Comparison of ENCODE assay signal across 9 mouse cellular contexts in the genomic region with DNA sequence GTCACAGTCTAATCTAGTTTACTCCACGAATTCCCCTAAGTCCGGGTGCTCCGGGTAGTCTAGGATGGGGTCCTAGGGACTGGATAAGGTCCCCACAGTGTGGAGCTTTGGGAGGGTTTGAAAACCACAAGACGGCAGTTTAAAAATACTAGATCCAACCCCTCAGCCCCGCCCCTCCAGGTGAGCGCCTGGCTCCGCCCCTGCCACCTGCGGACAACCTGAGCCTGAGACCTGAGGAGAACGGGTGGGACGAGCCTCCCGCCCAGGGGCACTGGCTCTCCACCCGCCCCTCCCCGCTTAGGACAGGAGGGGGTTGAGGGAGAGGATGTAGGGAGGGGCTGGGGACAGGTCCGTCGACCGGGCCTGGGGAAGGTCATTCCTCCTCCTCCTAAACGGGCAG. TPM values are rescaled to one million over a fixed set of nuclear protein-coding genes. Genes with fewer than 3 reads are reported as not detected.
DNase-seq lines count a peak whose midpoint lies in the region; ATAC-seq and TF ChIP-seq lines count a peak whose summit lies in the region.
"Had no signal": no experiment of that assay in that cellular context is flagged by ENCODE, and none has a peak within 500 bp of the region (broad histone marks: within the 10 kb centered on the region; RNA-seq: fewer than 3 reads in every experiment).

No protein-coding gene starts in this region.

- H3K4me1 ChIP-seq in heart, embryonic 14.5 days (ENCODE audit: control insufficient read depth in 2 of 2, insufficient read depth in 2 of 2, low read length in 2 of 2): peaks cover 3 to 7% of the 10 kb centered on the region in 2 experiments; a peak in 2 of 4 replicates
- peaks cover 6% of the 10 kb centered on the region for H3K4me1 ChIP-seq in hindbrain, embryonic 15.5 days (replicated peaks)
- peaks cover 15% of the 10 kb centered on the region for H3K4me1 ChIP-seq in limb, embryonic 13.5 days
- H3K4me1 ChIP-seq in midbrain, embryonic 16.5 days (ENCODE audit: control insufficient read depth, insufficient read depth, low read length): peaks cover 7% of the 10 kb centered on the region; the same call in 1 of the 2 replicates

- no peak overlapping the region for H3K9ac ChIP-seq in heart, embryonic 14.5 days (ENCODE audit: low read length)
- H3K9ac ChIP-seq in hindbrain, embryonic 15.5 days: no peak overlapping the region
- H3K9ac ChIP-seq in limb, embryonic 13.5 days: no peak overlapping the region
- peak overlapping the region; percentile 76; the same call in 1 of the 2 replicates for H3K9ac ChIP-seq in midbrain, embryonic 16.5 days (ENCODE audit: low read depth, low read length)
- H3K9ac ChIP-seq: liver, embryonic 14.5 days had no signal

- no peak overlapping the region for H3K27ac ChIP-seq in heart, embryonic 14.5 days (replicated peaks in 1 of 2; ENCODE audit: control insufficient read depth in 1 of 2, insufficient read depth in 1 of 2, low read depth in 2 of 2, low read length in 2 of 2)
- no peak overlapping the region for H3K27ac ChIP-seq in hindbrain, embryonic 15.5 days (replicated peaks)
- no peak overlapping the region for H3K27ac ChIP-seq in limb, embryonic 13.5 days
- no peak overlapping the region for H3K27ac ChIP-seq in midbrain, embryonic 16.5 days (ENCODE audit: low read length)
- no peak overlapping the region for H3K27ac ChIP-seq in left cerebral cortex, adult 2 months
- H3K27ac ChIP-seq: liver, embryonic 14.5 days had no signal

- H3K9me3 ChIP-seq in heart, embryonic 14.5 days (ENCODE audit: control insufficient read depth, low read length): no peaks in the 10 kb centered on the region
- H3K9me3 ChIP-seq in hindbrain, embryonic 15.5 days: no peaks in the 10 kb centered on the region
- no peaks in the 10 kb centered on the region for H3K9me3 ChIP-seq in limb, embryonic 13.5 days
- H3K9me3 ChIP-seq in midbrain, embryonic 16.5 days (replicated peaks; ENCODE audit: control insufficient read depth, low read length, poor library complexity, severe bottlenecking): no peaks in the 10 kb centered on the region

- no peak for TF ChIP-seq CTCF in left cerebral cortex, adult 2 months (IDR thresholded peaks at IDR 0.05)

- 12% methylated on average over 17 of the region's 17 CpGs for WGBS in heart, embryonic 14.5 days
- WGBS in hindbrain, embryonic 15.5 days: 11% methylated on average over 17 of the region's 17 CpGs
- WGBS in limb, embryonic 13.5 days: 7% methylated on average over 17 of the region's 17 CpGs
- 14% methylated on average over 17 of the region's 17 CpGs for WGBS in midbrain, embryonic 16.5 days

- H3K27me3 ChIP-seq in heart, embryonic 14.5 days (ENCODE audit: control insufficient read depth, insufficient read depth, low read length): peaks cover 63% of the 10 kb centered on the region
- H3K27me3 ChIP-seq in hindbrain, embryonic 15.5 days: peaks cover 17% of the 10 kb centered on the region
- H3K27me3 ChIP-seq in limb, embryonic 13.5 days: peaks cover 91% of the 10 kb centered on the region
- H3K27me3 ChIP-seq in midbrain, embryonic 16.5 days (ENCODE audit: control insufficient read depth, insufficient read depth, low read depth, low read length): peaks cover 15% of the 10 kb centered on the region

- DNase-seq in heart, adult 9 months (ENCODE audit: low spot score in 2 of 2): no peak
- no peak for DNase-seq in frontal cortex, adult 2 months (ENCODE audit: extremely low spot score in 1 of 2, low spot score in 1 of 2)
- no peak for DNase-seq in gastrocnemius, adult 8-10 months (ENCODE audit: low spot score in 2 of 2)
- no peak for DNase-seq in left cerebral cortex, adult 2 months (ENCODE audit: extremely low spot score in 1 of 2, low spot score in 2 of 2)

- H3K4me2 ChIP-seq in heart, embryonic 14.5 days (ENCODE audit: low read length): peak overlapping the region; percentile 84; the same call in 1 of the 2 replicates
- H3K4me2 ChIP-seq in hindbrain, embryonic 15.5 days: 0 out of 2 replicates have a peak overlapping the region, but pooled peaks have one; percentile 89
- H3K4me2 ChIP-seq in limb, embryonic 13.5 days (replicated peaks): 0 out of 2 replicates have a peak overlapping the region, but pooled peaks have one; percentile 74
- peak overlapping the region; percentile 86; the same call in 1 of the 2 replicates for H3K4me2 ChIP-seq in midbrain, embryonic 16.5 days (ENCODE audit: low read length)

- peak overlapping the region in 1 of 2 experiments; percentile 52; a peak in 1 of 4 replicates for H3K4me3 ChIP-seq in heart, embryonic 14.5 days (ENCODE audit: control insufficient read depth in 1 of 2, insufficient read depth in 1 of 2, low read depth in 1 of 2, low read length in 2 of 2)
- no peak overlapping the region for H3K4me3 ChIP-seq in hindbrain, embryonic 15.5 days
- H3K4me3 ChIP-seq in limb, embryonic 13.5 days: peak overlapping the region; percentile 42
- 0 out of 2 replicates have a peak overlapping the region, but pooled peaks have one; percentile 52 for H3K4me3 ChIP-seq in midbrain, embryonic 16.5 days (ENCODE audit: low read depth, low read length)
- H3K4me3 ChIP-seq in left cerebral cortex, adult 2 months: no peak overlapping the region

- no peak for ATAC-seq in heart, embryonic 14.5 days (ENCODE audit: insufficient number of reproducible peaks, insufficient read depth, low FRiP score, low read depth)
- ATAC-seq in hindbrain, embryonic 15.5 days (ENCODE audit: low FRiP score, low read depth): no peak
- ATAC-seq in limb, embryonic 13.5 days (ENCODE audit: low FRiP score, low read depth): no peak
- ATAC-seq in midbrain, embryonic 16.5 days: no peak

- intact Hi-C loops in left cerebral cortex, adult 2 months (cut with DNase I): loop anchor here (5.0 kb wide), 2 partner anchors 58 to 87 kb away; a partner anchor contains a TSS

- H3K36me3 ChIP-seq in heart, embryonic 14.5 days (ENCODE audit: control insufficient read depth, insufficient read depth, low read length): no peaks in the 10 kb centered on the region
- H3K36me3 ChIP-seq in hindbrain, embryonic 15.5 days: no peaks in the 10 kb centered on the region
- no peaks in the 10 kb centered on the region for H3K36me3 ChIP-seq in limb, embryonic 13.5 days
- no peaks in the 10 kb centered on the region for H3K36me3 ChIP-seq in midbrain, embryonic 16.5 days (ENCODE audit: control insufficient read depth, insufficient read depth, low read length)

RNA-seq across cellular contexts. Expression of a gene that starts 6.7 kb away (rescaled TPM):
- polyA plus RNA-seq in heart, embryonic 14.5 days (2014; fragmentation: Nextera tagmentation; extraction: Ambion mirVana): 1.8 and 2.2 TPM in 2 replicates
- 5.9 and 6.2 TPM in 2 replicates for polyA plus RNA-seq in hindbrain, embryonic 15.5 days (2015; fragmentation: Nextera tagmentation; extraction: Ambion mirVana)
- 2.6 and 2.9 TPM in 2 replicates for polyA plus RNA-seq in limb, embryonic 13.5 days (2015; fragmentation: Nextera tagmentation; extraction: Ambion mirVana)
- 9.2 and 10.1 TPM in 2 replicates for polyA plus RNA-seq in midbrain, embryonic 16.5 days (2015; fragmentation: Nextera tagmentation; extraction: Ambion mirVana)
- 0.34 and 0.46 TPM in 2 replicates for polyA plus RNA-seq in frontal cortex, adult 2 months (2012; rRNA removed)
- total RNA-seq in gastrocnemius, adult 8-10 months (2022): not detected
- total RNA-seq in left cerebral cortex, adult 2 months (2021): under 1 TPM; 0.26 to 0.45 TPM

RNA-seq across cellular contexts. Expression of a gene that starts 8.0 kb away (rescaled TPM):
- polyA plus RNA-seq in heart, embryonic 14.5 days (2014; fragmentation: Nextera tagmentation; extraction: Ambion mirVana): 31.4 and 33.7 TPM in 2 replicates
- 130 and 151 TPM in 2 replicates for polyA plus RNA-seq in hindbrain, embryonic 15.5 days (2015; fragmentation: Nextera tagmentation; extraction: Ambion mirVana)
- 51.5 and 58.5 TPM in 2 replicates for polyA plus RNA-seq in limb, embryonic 13.5 days (2015; fragmentation: Nextera tagmentation; extraction: Ambion mirVana)
- polyA plus RNA-seq in midbrain, embryonic 16.5 days (2015; fragmentation: Nextera tagmentation; extraction: Ambion mirVana): 135 and 147 TPM in 2 replicates
- 326 and 360 TPM in 2 replicates for polyA plus RNA-seq in frontal cortex, adult 2 months (2012; rRNA removed)
- 10 to 100 TPM; 18.5 to 22.8 (median 21.9) TPM for total RNA-seq in gastrocnemius, adult 8-10 months (2022)
- total RNA-seq in left cerebral cortex, adult 2 months (2021): 100 to 1,000 TPM; 431 TPM

RNA-seq across cellular contexts. Expression of a gene that starts 18.0 kb away (rescaled TPM):
- polyA plus RNA-seq in heart, embryonic 14.5 days (2014; fragmentation: Nextera tagmentation; extraction: Ambion mirVana): 38.8 and 39.8 TPM in 2 replicates
- 38.3 and 38.6 TPM in 2 replicates for polyA plus RNA-seq in hindbrain, embryonic 15.5 days (2015; fragmentation: Nextera tagmentation; extraction: Ambion mirVana)
- 63.3 and 63.5 TPM in 2 replicates for polyA plus RNA-seq in limb, embryonic 13.5 days (2015; fragmentation: Nextera tagmentation; extraction: Ambion mirVana)
- polyA plus RNA-seq in midbrain, embryonic 16.5 days (2015; fragmentation: Nextera tagmentation; extraction: Ambion mirVana): 28.8 and 33.8 TPM in 2 replicates
- 46.9 and 49.1 TPM in 2 replicates for polyA plus RNA-seq in frontal cortex, adult 2 months (2012; rRNA removed)
- 100 to 1,000 TPM in 2 of 4 experiments, 10 to 100 TPM in 2; 94.6 to 106 (median 98.8) TPM for total RNA-seq in gastrocnemius, adult 8-10 months (2022)
- total RNA-seq in left cerebral cortex, adult 2 months (2021): 10 to 100 TPM; 35.8 to 38.6 TPM

RNA-seq across cellular contexts. Expression of a gene that starts 18.0 kb away (rescaled TPM):
- polyA plus RNA-seq in heart, embryonic 14.5 days (2014; fragmentation: Nextera tagmentation; extraction: Ambion mirVana): 274 and 298 TPM in 2 replicates
- polyA plus RNA-seq in hindbrain, embryonic 15.5 days (2015; fragmentation: Nextera tagmentation; extraction: Ambion mirVana): 121 and 144 TPM in 2 replicates
- 206 and 213 TPM in 2 replicates for polyA plus RNA-seq in limb, embryonic 13.5 days (2015; fragmentation: Nextera tagmentation; extraction: Ambion mirVana)
- 128 and 130 TPM in 2 replicates for polyA plus RNA-seq in midbrain, embryonic 16.5 days (2015; fragmentation: Nextera tagmentation; extraction: Ambion mirVana)
- polyA plus RNA-seq in frontal cortex, adult 2 months (2012; rRNA removed): 51.7 and 57.4 TPM in 2 replicates
- total RNA-seq in gastrocnemius, adult 8-10 months (2022): 100 to 1,000 TPM in 3 of 4 experiments, 10 to 100 TPM in 1; 96.1 to 111 (median 102) TPM
- total RNA-seq in left cerebral cortex, adult 2 months (2021): 10 to 100 TPM; 41.3 to 42.8 TPM

RNA-seq across cellular contexts. Expression of a gene that starts 32.0 kb away (rescaled TPM):
- 0.91 and 1.3 TPM in 2 replicates for polyA plus RNA-seq in heart, embryonic 14.5 days (2014; fragmentation: Nextera tagmentation; extraction: Ambion mirVana)
- 43.8 and 49.7 TPM in 2 replicates for polyA plus RNA-seq in hindbrain, embryonic 15.5 days (2015; fragmentation: Nextera tagmentation; extraction: Ambion mirVana)
- polyA plus RNA-seq in limb, embryonic 13.5 days (2015; fragmentation: Nextera tagmentation; extraction: Ambion mirVana): 4.7 and 5.4 TPM in 2 replicates
- polyA plus RNA-seq in midbrain, embryonic 16.5 days (2015; fragmentation: Nextera tagmentation; extraction: Ambion mirVana): 43.3 and 67.9 TPM in 2 replicates
- polyA plus RNA-seq in frontal cortex, adult 2 months (2012; rRNA removed): 365 and 385 TPM in 2 replicates
- total RNA-seq in gastrocnemius, adult 8-10 months (2022): under 1 TPM in 2 of 4 experiments, not detected in 2; 0.31 TPM
- 100 to 1,000 TPM; 212 to 221 TPM for total RNA-seq in left cerebral cortex, adult 2 months (2021)

Comparison
In these comparisons a context has a peak if more than half of its experiments do, and no peak if none do; other contexts are left out.
1. H3K4me3 ChIP-seq: peak in limb, embryonic 13.5 days (single experiment) and midbrain, embryonic 16.5 days (single experiment); none in hindbrain, embryonic 15.5 days (single experiment) and left cerebral cortex, adult 2 months (single experiment).
2. Peak in every context shown above with its lines, with median percentiles within 50 percentile points of each other: H3K4me2 ChIP-seq.